Mouse (Mus musculus): Measurements from ENCODE around the gene Fcer1g.

Fcer1g gene

GRCm38 (mm10) chr1:171265971-171266744 is 32.0 kb upstream of the Fcer1g start:
- DNase-seq (ENCODE audit: low spot score): no peak

- DNase-seq (ENCODE audit: low spot score): no peak
Observed at GRCm38 (mm10) chr1:171263666-171264461, 29.7 kb upstream of the Fcer1g start.

GRCm38 (mm10) chr1:171263185-171263611 is 29.0 kb upstream of the Fcer1g start:
- no peak for DNase-seq (ENCODE audit: low spot score)

- peak; percentile 58 for DNase-seq (ENCODE audit: low spot score)
Observed at GRCm38 (mm10) chr1:171262594-171263130, 28.5 kb upstream of the Fcer1g start.

GRCm38 (mm10) chr1:171260316-171260715 is 26.2 kb upstream of the Fcer1g start:
- no peak for DNase-seq (ENCODE audit: low spot score)

- no peak for DNase-seq (ENCODE audit: low spot score)
Observed at GRCm38 (mm10) chr1:171258921-171259320, 24.8 kb upstream of the Fcer1g start.

GRCm38 (mm10) chr1:171257781-171258180 is 23.6 kb upstream of the Fcer1g start:
- DNase-seq (ENCODE audit: low spot score): no peak

- DNase-seq (ENCODE audit: low spot score): peak; percentile 61
Observed at GRCm38 (mm10) chr1:171256937-171257548, 22.9 kb upstream of the Fcer1g start.

GRCm38 (mm10) chr1:171256095-171256818 is 22.1 kb upstream of the Fcer1g start:
- DNase-seq (ENCODE audit: low spot score): no peak

GRCm38 (mm10) chr1:171252415-171252814 is 18.2 kb upstream of the Fcer1g start:
- no peak for DNase-seq (ENCODE audit: low spot score)

- DNase-seq (ENCODE audit: low spot score): peak; percentile 42
Observed at GRCm38 (mm10) chr1:171251594-171252324, 17.6 kb upstream of the Fcer1g start.

- no peak for DNase-seq (ENCODE audit: low spot score)
Observed at GRCm38 (mm10) chr1:171250680-171251593, 16.8 kb upstream of the Fcer1g start, which contains the start of gene Ndufs2. Ndufs2 (minus strand) TSS chr1:171251388.

- DNase-seq (ENCODE audit: low spot score): peak; percentile 61
Observed at GRCm38 (mm10) chr1:171249913-171250600, 15.9 kb upstream of the Fcer1g start, which contains the start of gene Adamts4. Adamts4 (plus strand) TSS chr1:171250421.

- DNase-seq (ENCODE audit: low spot score): no peak
Observed at GRCm38 (mm10) chr1:171248386-171249226, 14.4 kb upstream of the Fcer1g start.

- DNase-seq (ENCODE audit: low spot score): no peak
Observed at GRCm38 (mm10) chr1:171247916-171248315, 13.8 kb upstream of the Fcer1g start.

- DNase-seq (ENCODE audit: low spot score): no peak
Observed at GRCm38 (mm10) chr1:171247453-171247841, 13.3 kb upstream of the Fcer1g start.

GRCm38 (mm10) chr1:171246709-171247452 is 12.7 kb upstream of the Fcer1g start:
- DNase-seq (ENCODE audit: low spot score): peak; percentile 98

All from urinary bladder, postnatal 14 days (tissue).